In genomic region chr16:85170826-85171510, GRCm38 (mm10) we compare ENCODE assay signal across 10 mouse cellular contexts. TPM values are rescaled to one million over a fixed set of nuclear protein-coding genes. Genes with fewer than 3 reads are reported as not detected.
DNase-seq lines count a peak whose midpoint lies in the region; ATAC-seq and TF ChIP-seq lines count a peak whose summit lies in the region.
"Had no signal": no experiment of that assay in that cellular context is flagged by ENCODE, and none has a peak within 500 bp of the region (broad histone marks: within the 10 kb centered on the region; RNA-seq: fewer than 3 reads in every experiment).

No protein-coding gene starts in this region.

- WGBS in heart, embryonic 11.5 days (ENCODE audit: insufficient replicate concordance), result 47% methylated on average over 19 of the region's 19 CpGs
- 67% methylated on average over 19 of the region's 19 CpGs for WGBS in forebrain, embryonic 12.5 days
- 70% methylated on average over 19 of the region's 19 CpGs for WGBS in midbrain, embryonic 11.5 days

- no peak for ATAC-seq in heart, embryonic 11.5 days (replicated peaks; ENCODE audit: insufficient number of reproducible peaks, low FRiP score, low TSS enrichment)
- ATAC-seq in forebrain, embryonic 12.5 days (ENCODE audit: low FRiP score), result no peak
- no peak for ATAC-seq in midbrain, embryonic 11.5 days (ENCODE audit: low FRiP score)
- no peak for ATAC-seq in megakaryocyte, adult 5-6 weeks (ENCODE audit: poor library complexity, severe bottlenecking)

- H3K9ac ChIP-seq in heart, embryonic 11.5 days (ENCODE audit: low read depth, low read length), result no peak overlapping the region
- H3K9ac ChIP-seq in forebrain, embryonic 12.5 days, result peak overlapping the region; percentile 5
- peak overlapping the region; percentile 38; the same call in 1 of the 2 replicates for H3K9ac ChIP-seq in midbrain, embryonic 11.5 days (ENCODE audit: low read length)

- no peak overlapping the region for H3K27ac ChIP-seq in heart, embryonic 11.5 days (ENCODE audit: low read depth, low read length)
- 0 out of 2 replicates have a peak overlapping the region, but pooled peaks have one; percentile 0 for H3K27ac ChIP-seq in forebrain, embryonic 12.5 days
- no peak overlapping the region for H3K27ac ChIP-seq in midbrain, embryonic 11.5 days (ENCODE audit: low read depth, low read length)

- H3K4me3 ChIP-seq in heart, embryonic 11.5 days (ENCODE audit: low read depth, low read length), result peak overlapping the region; percentile 12; the same call in 1 of the 2 replicates
- H3K4me3 ChIP-seq in forebrain, embryonic 12.5 days (replicated peaks), result peak overlapping the region; percentile 83
- peak overlapping the region; percentile 17; the same call in 1 of the 2 replicates for H3K4me3 ChIP-seq in midbrain, embryonic 11.5 days (ENCODE audit: low read depth, low read length)
- H3K4me3 ChIP-seq: megakaryocyte, embryonic 14.5 days had no signal

- H3K9me3 ChIP-seq in heart, embryonic 11.5 days (replicated peaks; ENCODE audit: control insufficient read depth, low read length), result no peaks in the 10 kb centered on the region
- H3K9me3 ChIP-seq in forebrain, embryonic 12.5 days, result 0 out of 2 replicates have a peak, but pooled peaks cover 3% of the 10 kb centered on the region
- H3K9me3 ChIP-seq in midbrain, embryonic 11.5 days (ENCODE audit: control insufficient read depth, low read length), result no peaks in the 10 kb centered on the region

- H3K36me3 ChIP-seq in heart, embryonic 11.5 days (ENCODE audit: control insufficient read depth, insufficient read depth, low read length), result no peaks in the 10 kb centered on the region
- H3K36me3 ChIP-seq in forebrain, embryonic 12.5 days (replicated peaks), result peaks cover 7% of the 10 kb centered on the region; the same call in 1 of the 2 replicates
- H3K36me3 ChIP-seq in midbrain, embryonic 11.5 days (ENCODE audit: control insufficient read depth, insufficient read depth, low read length), result no peaks in the 10 kb centered on the region; the same call in 1 of the 2 replicates

- H3K27me3 ChIP-seq in heart, embryonic 11.5 days (ENCODE audit: control insufficient read depth, insufficient read depth, low read length), result no peaks in the 10 kb centered on the region
- H3K27me3 ChIP-seq in forebrain, embryonic 12.5 days, result peaks cover 6% of the 10 kb centered on the region
- H3K27me3 ChIP-seq in midbrain, embryonic 11.5 days (ENCODE audit: control insufficient read depth, insufficient read depth, low read length), result peaks cover 2% of the 10 kb centered on the region; the same call in 1 of the 2 replicates
- H3K27me3 ChIP-seq: CH12.LX had no signal

- peak overlapping the region; percentile 57 for H3K4me2 ChIP-seq in heart, embryonic 11.5 days
- H3K4me2 ChIP-seq in forebrain, embryonic 12.5 days, result peak overlapping the region; percentile 62
- peak overlapping the region; percentile 56 for H3K4me2 ChIP-seq in midbrain, embryonic 11.5 days

- no peak for TF ChIP-seq CTCF in brain, embryonic 14.5 days (IDR thresholded peaks at IDR 0.05; ENCODE audit: borderline replicate concordance, extremely low read depth, insufficient read depth, insufficient read length)

- no peak for TF ChIP-seq POLR2A in brain, embryonic 14.5 days (IDR thresholded peaks at IDR 0.05; ENCODE audit: borderline replicate concordance, extremely low read depth, insufficient read depth, insufficient read length, poor library complexity, severe bottlenecking)

- no peak for DNase-seq in heart, adult 8-10 months (ENCODE audit: low spot score)
- peak; percentile 62 for DNase-seq in brain, embryonic 14.5 days (ENCODE audit: low read depth)
- DNase-seq in midbrain, embryonic 11.5 days (ENCODE audit: low spot score, missing footprints), result no peak
- no peak for DNase-seq in right cerebral cortex, adult 18-20 months
- no peak for DNase-seq in gastrocnemius, postnatal 4 days (ENCODE audit: low spot score in 2 of 2)

- peaks cover 27% of the 10 kb centered on the region for H3K4me1 ChIP-seq in heart, embryonic 11.5 days (ENCODE audit: control insufficient read depth, insufficient read depth, low read length)
- H3K4me1 ChIP-seq in forebrain, embryonic 12.5 days, result peaks cover 28% of the 10 kb centered on the region
- H3K4me1 ChIP-seq in midbrain, embryonic 11.5 days (ENCODE audit: control insufficient read depth, insufficient read depth, low read length), result peaks cover 7% of the 10 kb centered on the region

RNA-seq across cellular contexts. Expression of gene App, which starts 2.6 kb away (rescaled TPM):
- polyA plus RNA-seq in heart, embryonic 11.5 days (2014; fragmentation: Nextera tagmentation; extraction: Ambion mirVana), result 143 and 180 TPM in 2 replicates
- 100 to 1,000 TPM; 121 to 133 (median 126) TPM for total RNA-seq in heart, adult 8-10 months (2022)
- 278 and 485 TPM in 2 replicates for polyA plus RNA-seq in brain, embryonic 14.5 days (2012; rRNA removed)
- polyA plus RNA-seq in forebrain, embryonic 12.5 days (2016; fragmentation: Nextera tagmentation; extraction: Ambion mirVana), result 166 and 171 TPM in 2 replicates
- polyA plus RNA-seq in midbrain, embryonic 11.5 days (2014; fragmentation: Nextera tagmentation; extraction: Ambion mirVana), result 157 and 166 TPM in 2 replicates
- total RNA-seq in megakaryocyte, adult 5-6 weeks (2015), result 249 and 260 TPM in 2 replicates
- 383 and 394 TPM in 2 replicates for total RNA-seq in megakaryocyte, adult 5-6 weeks (2017)
- 100 to 1,000 TPM; 259 to 283 TPM for total RNA-seq in gastrocnemius, postnatal 4 days (2021)

Comparison
In these comparisons a context has a peak if more than half of its experiments do, and no peak if none do; other contexts are left out.
1. H3K4me3 ChIP-seq: peak in every context shown above with its lines; median percentile 83 in forebrain, embryonic 12.5 days; 17 in midbrain, embryonic 11.5 days; 12 in heart, embryonic 11.5 days.